In the genomic region with DNA sequence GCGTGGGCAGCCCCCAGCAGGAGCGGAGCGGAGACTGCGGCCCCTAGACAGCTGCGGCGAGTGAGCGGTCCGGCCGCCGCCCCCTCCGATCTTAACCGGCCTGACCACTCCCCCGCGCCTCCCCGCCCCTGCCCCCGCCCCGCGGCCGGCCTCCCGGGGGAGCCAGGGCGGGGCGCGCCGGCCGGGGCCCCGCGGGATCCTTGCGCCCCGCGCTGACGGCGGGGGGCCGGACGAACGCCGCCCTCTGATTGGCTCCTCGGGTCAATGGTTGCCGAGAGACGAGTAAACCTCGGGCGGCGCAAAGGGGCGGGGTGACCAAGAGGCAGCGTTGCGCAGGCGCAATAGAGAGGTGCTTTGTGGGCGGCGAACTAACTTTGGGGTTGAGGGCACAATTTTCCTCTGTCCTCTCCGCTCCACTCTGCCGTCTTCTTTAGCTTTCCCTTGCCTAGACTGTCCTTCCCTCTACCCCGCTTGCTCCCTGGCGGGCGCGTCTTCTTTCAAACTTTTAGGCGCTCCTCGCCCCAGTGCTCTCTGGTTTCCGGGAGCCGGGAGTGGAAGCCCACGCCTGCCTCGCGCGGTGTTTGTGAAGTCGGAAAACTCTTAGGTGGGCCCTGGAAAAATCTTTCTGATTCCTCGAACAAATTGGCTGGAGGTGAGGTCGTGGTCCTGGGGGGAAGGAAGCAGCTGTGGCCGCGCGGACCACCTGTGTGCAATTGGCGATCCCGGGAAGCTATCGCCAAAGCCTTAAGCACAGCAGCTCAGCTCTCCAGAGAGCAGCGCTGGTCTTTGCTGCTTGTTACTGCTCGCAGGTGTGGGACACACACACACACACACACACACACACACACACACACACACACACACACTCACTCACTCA, we compare ENCODE assay signal across 8 mouse cellular contexts. TPM values are rescaled to one million over a fixed set of nuclear protein-coding genes. Genes with fewer than 3 reads are reported as not detected.
DNase-seq lines count a peak whose midpoint lies in the region; ATAC-seq lines count a peak whose summit lies in the region.

Gene Tent5c, minus strand, starts transcription at position 192 of the 877 bp plus-strand sequence.

- no peak within 1 kb of the TSS for H3K27ac ChIP-seq in hindbrain, embryonic 16.5 days (ENCODE audit: low read depth, low read length)
- 0 out of 2 replicates have a peak within 1 kb of the TSS, but pooled peaks have one; percentile 28 for H3K27ac ChIP-seq in macrophage

- H3K4me1 ChIP-seq in hindbrain, embryonic 16.5 days (ENCODE audit: control insufficient read depth, insufficient read depth, low read depth, low read length), result peaks cover 10% of the 10 kb centered on the region

- no peaks in the 10 kb centered on the region for H3K36me3 ChIP-seq in hindbrain, embryonic 16.5 days (ENCODE audit: control insufficient read depth, insufficient read depth, low read length)
- H3K36me3 ChIP-seq in macrophage (ENCODE audit: inconsistent target), result no peaks in the 10 kb centered on the region

- peak; percentile 95 for DNase-seq in T-cell, adult 2 months (ENCODE audit: low spot score)
- DNase-seq in cerebellum, postnatal 36 days, result peak; percentile 65 to 73
- DNase-seq in frontal cortex, postnatal 36 days (ENCODE audit: low spot score in 2 of 2), result peak; percentile 84 to 86
- peak; percentile 86 to 87 for DNase-seq in left cerebral cortex, adult 18-20 months (ENCODE audit: low spot score in 2 of 2)
- peak; percentile 90 for DNase-seq in right cerebral cortex, adult 18-20 months
- peak; percentile 90 for DNase-seq in urinary bladder, postnatal 10 days (ENCODE audit: low spot score)

- H3K9me3 ChIP-seq in hindbrain, embryonic 16.5 days (ENCODE audit: control insufficient read depth, low read length), result no peaks in the 10 kb centered on the region

- 0% methylated on average over 43 of the region's 73 CpGs for WGBS in hindbrain, embryonic 16.5 days
- 1% methylated on average over 63 of the region's 73 CpGs for WGBS in macrophage (ENCODE audit: missing documents)

- peak within 1 kb of the TSS; percentile 61 for H3K9ac ChIP-seq in hindbrain, embryonic 16.5 days (ENCODE audit: low read depth, low read length)

- peak; percentile 92 for ATAC-seq in hindbrain, embryonic 16.5 days

- H3K27me3 ChIP-seq in hindbrain, embryonic 16.5 days (replicated peaks; ENCODE audit: control insufficient read depth, insufficient read depth, low read length), result peaks cover 26% of the 10 kb centered on the region

- peak within 1 kb of the TSS; percentile 63 for H3K4me3 ChIP-seq in hindbrain, embryonic 16.5 days (ENCODE audit: low read length)
- peak within 1 kb of the TSS; percentile 85 for H3K4me3 ChIP-seq in macrophage (ENCODE audit: inconsistent target)

- H3K79me2 ChIP-seq in macrophage (ENCODE audit: inconsistent target), result peaks cover 39% of the 10 kb centered on the region; the same call in 1 of the 2 replicates

- H3K4me2 ChIP-seq in hindbrain, embryonic 16.5 days (ENCODE audit: low read length), result peak within 1 kb of the TSS; percentile 100

RNA-seq across cellular contexts. Expression of gene Tent5c, which starts in this region (rescaled TPM):
- polyA plus RNA-seq in hindbrain, embryonic 16.5 days (2015; fragmentation: Nextera tagmentation; extraction: Ambion mirVana), result 3.3 and 4.8 TPM in 2 replicates
- total RNA-seq in left cerebral cortex, adult 18-20 months (2021), result 1 to 10 TPM; 2.3 to 3.2 TPM
- total RNA-seq in macrophage (2018; cell fraction: chromatin; rRNA removed), result 10 to 100 TPM in 22 of 26 experiments, 1 to 10 TPM in 4; 5.1 to 23.9 (median 13.0) TPM
- 10 to 100 TPM; 17.4 to 45.1 (median 23.7) TPM for total RNA-seq in macrophage (2018; cell fraction: cytosol; rRNA removed)
- 10 to 100 TPM in 25 of 26 experiments, 1 to 10 TPM in 1; 9.2 to 49.1 (median 26.0) TPM for total RNA-seq in macrophage (2018; cell fraction: nucleus; rRNA removed)
- 6.4 to 13.5 TPM (median 8.3 TPM) in 3 replicates for polyA plus RNA-seq in macrophage (2018)
